Mouse (Mus musculus) bone marrow macrophage, adult 2 months (primary cell): ENCODE results near the gene Shmt2.

Source experiments
- CTCF ChIP-seq: IDR thresholded peaks from 2 replicates; pipeline ENCODE4 v1.5.1; 2012; ENCODE audit warnings: low read depth, mild to moderate bottlenecking, low read length, moderate library complexity
- POLR2A ChIP-seq: IDR thresholded peaks from 2 replicates; pipeline ENCODE4 v1.6.1; 2012; ENCODE audit warnings: mild to moderate bottlenecking, low read depth, low read length, borderline replicate concordance

- no peak for TF ChIP-seq CTCF
- TF ChIP-seq POLR2A: no peak
Observed at GRCm38 (mm10) chr10:127564301-127564700, 42.1 kb upstream of the Shmt2 start.
